Mouse (Mus musculus) small intestine, adult 2 months (tissue): Measurements from ENCODE around the gene Vsnl1.

Experiments
- CTCF ChIP-seq: fragments of 200-500 bp; IDR thresholded peaks from 2 replicates; pipeline ENCODE4 v1.5.1; 2012; ENCODE audit warnings: low read depth, mild to moderate bottlenecking, control low read depth, inconsistent platforms, low read length, moderate library complexity, mixed read lengths; ENCODE audit not compliant: insufficient replicate concordance, insufficient read length; ENCODE audit errors: extremely low read depth
- POLR2A ChIP-seq: fragments of 200-500 bp; IDR thresholded peaks from 2 replicates; pipeline ENCODE4 v1.6.1; 2012; ENCODE audit warnings: low read depth, mild to moderate bottlenecking, control low read depth, inconsistent platforms, low read length, moderate library complexity

DNA sequence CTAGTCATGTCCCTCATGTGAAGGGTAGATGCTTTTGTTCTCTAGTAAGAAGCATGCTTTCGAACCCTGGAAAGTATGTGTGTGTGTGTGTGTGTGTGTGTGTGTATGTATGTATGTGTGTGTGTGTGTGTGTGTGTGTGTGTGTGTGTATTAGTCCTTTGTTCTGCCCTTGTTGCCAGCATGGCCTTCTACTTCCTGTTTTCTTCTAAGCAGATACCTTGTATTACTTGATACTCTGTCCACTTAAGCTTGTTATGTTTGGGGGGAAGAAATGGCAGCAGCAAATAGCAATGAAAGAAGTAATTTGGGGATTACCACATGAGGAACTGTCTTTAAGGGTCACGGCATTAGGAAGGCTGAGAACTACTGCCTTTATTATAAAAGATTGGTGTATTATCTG, 159.8 kb downstream of the Vsnl1 start:
- TF ChIP-seq CTCF (no peak), POLR2A (no peak)
